Mouse (Mus musculus): Measurements from ENCODE around the gene Gsdme.

DNA sequence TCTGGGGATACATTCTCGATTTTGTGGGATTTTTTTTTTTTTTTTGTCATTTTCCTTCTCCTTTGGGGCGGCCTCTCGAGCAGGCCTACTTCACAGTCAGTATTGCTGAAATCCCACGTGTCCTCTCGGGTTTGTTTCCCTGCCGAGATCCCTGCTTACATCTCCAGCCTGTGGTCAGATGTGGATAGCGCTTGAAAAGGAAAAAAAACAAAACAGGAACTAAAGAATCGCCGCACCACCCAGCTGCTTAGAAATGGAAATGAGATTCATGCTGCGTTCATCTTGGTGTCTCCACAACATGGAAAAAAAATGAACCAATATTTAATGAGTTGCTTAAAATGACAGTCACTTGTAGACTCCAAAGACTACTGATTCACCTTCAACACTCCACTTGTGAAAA lies 31.5 kb upstream of the Gsdme start:
- TF ChIP-seq CTCF (IDR thresholded peaks at IDR 0.05; ENCODE audit: low read depth) (no peak), EP300 (IDR thresholded peaks at IDR 0.05; ENCODE audit: low read depth) (no peak)
